Mouse (Mus musculus): Measurements from ENCODE around the gene Bag5.
"Not testable (repeated sequence)": the region's sequence is repeated elsewhere in the genome, so short reads cannot be mapped to it uniquely, and the experiment has no call there.

The Bag5 gene

GRCm38 (mm10) chr12:111732921-111733320 is 19.9 kb upstream of the Bag5 start:
- no peak for DNase-seq

- peak; percentile 70 to 81 for DNase-seq
These were observed 19.1 kb upstream of the Bag5 start for GRCm38 (mm10) chr12:111731822-111732807.

GRCm38 (mm10) chr12:111727956-111728355 is 14.9 kb upstream of the Bag5 start:
- no peak for DNase-seq

GRCm38 (mm10) chr12:111726122-111726463 is 13.0 kb upstream of the Bag5 start:
- no peak for DNase-seq

- DNase-seq = no peak
These were observed 12.5 kb upstream of the Bag5 start for GRCm38 (mm10) chr12:111725338-111726121.

- DNase-seq = no peak
These were observed 11.7 kb upstream of the Bag5 start for GRCm38 (mm10) chr12:111724638-111725337.

- peak in 1 of 2 experiments; percentile 54 for DNase-seq
These were observed 9.6 kb upstream of the Bag5 start for GRCm38 (mm10) chr12:111722654-111723053.

- DNase-seq = no peak
These were observed 7.2 kb upstream of the Bag5 start for GRCm38 (mm10) chr12:111720222-111720621.

GRCm38 (mm10) chr12:111718656-111719055 is 5.6 kb upstream of the Bag5 start:
- no peak for DNase-seq

GRCm38 (mm10) chr12:111716505-111716904 is 3.4 kb upstream of the Bag5 start:
- no peak for DNase-seq

- DNase-seq = not testable (repeated sequence)
These were observed 823 bp upstream of the Bag5 start for GRCm38 (mm10) chr12:111713880-111714279.

- no peak for DNase-seq
These were observed 581 bp downstream of the Bag5 start for GRCm38 (mm10) chr12:111712476-111712875.

- no peak for DNase-seq
These were observed 3.0 kb downstream of the Bag5 start for GRCm38 (mm10) chr12:111710091-111710490.

GRCm38 (mm10) chr12:111708181-111708580 is 4.9 kb downstream of the Bag5 start:
- no peak for DNase-seq

GRCm38 (mm10) chr12:111705186-111705973 is 7.7 kb downstream of the Bag5 start:
- no peak for DNase-seq

GRCm38 (mm10) chr12:111704609-111705008 is 8.4 kb downstream of the Bag5 start:
- DNase-seq = no peak

- DNase-seq = no peak
These were observed 9.8 kb downstream of the Bag5 start for GRCm38 (mm10) chr12:111703301-111703700.

GRCm38 (mm10) chr12:111700920-111701458 is 12.1 kb downstream of the Bag5 start:
- no peak for DNase-seq

- DNase-seq = no peak
These were observed 13.5 kb downstream of the Bag5 start for GRCm38 (mm10) chr12:111699542-111699941.

- no peak for DNase-seq
These were observed 14.6 kb downstream of the Bag5 start for GRCm38 (mm10) chr12:111698346-111698913.

GRCm38 (mm10) chr12:111697708-111698107 is 15.3 kb downstream of the Bag5 start:
- no peak for DNase-seq

- peak in 1 of 2 experiments; percentile 65 for DNase-seq
These were observed 16.8 kb downstream of the Bag5 start for GRCm38 (mm10) chr12:111696239-111696638.
